Mouse (Mus musculus): ENCODE data around the gene Trim27. TPM values are rescaled to one million over a fixed set of nuclear protein-coding genes. Genes with fewer than 3 reads are reported as not detected.

The Trim27 gene
- polyA plus RNA-seq (2015; fragmentation: Nextera tagmentation; extraction: Ambion mirVana), result 101 and 103 TPM in 2 replicates

DNA sequence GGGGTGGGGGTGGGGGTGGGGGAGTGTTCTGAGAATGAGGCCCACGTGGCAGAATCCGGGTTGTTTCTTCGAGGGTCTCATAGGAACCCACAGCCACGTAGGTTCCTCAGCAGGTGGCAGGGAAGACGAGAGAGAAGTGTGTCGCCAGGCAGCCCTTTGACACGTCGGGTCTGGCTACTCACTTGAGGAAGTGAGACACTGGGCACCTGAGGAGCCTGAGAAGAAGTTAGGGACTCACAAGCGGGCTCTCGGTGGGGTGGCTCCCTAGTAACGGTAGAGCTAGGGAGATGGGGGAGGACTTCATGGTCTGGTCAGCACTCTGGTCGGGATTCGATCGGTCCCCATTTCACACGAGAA lies at the start of gene Trim27:
Gene Trim27, plus strand, starts transcription at position 79 of the 357 bp plus-strand sequence.
- 0% methylated on average over 15 of the region's 15 CpGs for WGBS

DNA sequence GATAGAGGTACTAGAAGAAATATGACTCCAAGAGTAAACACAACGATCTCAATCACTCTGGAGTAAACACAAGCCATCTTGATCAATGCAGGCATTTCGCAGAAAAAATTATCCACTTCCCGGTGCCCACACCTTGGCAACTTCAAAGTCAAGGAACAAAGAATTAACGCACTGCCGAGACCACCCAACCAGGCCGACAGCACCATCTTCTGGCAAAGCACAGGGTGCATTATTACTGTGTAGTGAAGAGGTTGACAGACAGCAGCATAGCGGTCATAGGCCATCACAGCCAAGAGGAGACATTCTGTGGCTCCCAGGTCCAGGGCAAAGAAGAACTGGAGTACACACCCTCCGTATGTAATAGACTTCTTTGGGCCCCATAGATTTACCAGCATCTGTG lies 36.8 kb upstream of the Trim27 start:
- ATAC-seq (replicated peaks; ENCODE audit: low FRiP score, low read depth), result no peak
- H3K4me3 ChIP-seq (replicated peaks; ENCODE audit: low read depth, low read length), result no peak overlapping the region
- H3K9ac ChIP-seq (ENCODE audit: low read depth, low read length), result no peak overlapping the region

More for the DNA sequence above, at the start of gene Trim27:
- Histone ChIP-seq H3K4me1 (replicated peaks; ENCODE audit: insufficient read depth, low read length) (peaks cover 9% of the 10 kb centered on the region), H3K27me3 (ENCODE audit: insufficient read depth, low read length) (no peaks in the 10 kb centered on the region), H3K4me3 (replicated peaks; ENCODE audit: low read depth, low read length) (peak within 1 kb of the TSS; percentile 98), H3K36me3 (ENCODE audit: insufficient read depth, low read length) (peaks cover 19% of the 10 kb centered on the region), H3K4me2 (ENCODE audit: low read length) (peak within 1 kb of the TSS; percentile 59), H3K9ac (ENCODE audit: low read depth, low read length) (peak within 1 kb of the TSS; percentile 89), H3K9me3 (replicated peaks; ENCODE audit: low read length) (no peaks in the 10 kb centered on the region), H3K27ac (peak within 1 kb of the TSS; percentile 95)
- no peak for DNase-seq (ENCODE audit: low spot score)
- peak; percentile 11 for ATAC-seq (replicated peaks; ENCODE audit: low FRiP score, low read depth)
- TF ChIP-seq CTCF (IDR thresholded peaks at IDR 0.05; ENCODE audit: low read depth), result no peak

DNA sequence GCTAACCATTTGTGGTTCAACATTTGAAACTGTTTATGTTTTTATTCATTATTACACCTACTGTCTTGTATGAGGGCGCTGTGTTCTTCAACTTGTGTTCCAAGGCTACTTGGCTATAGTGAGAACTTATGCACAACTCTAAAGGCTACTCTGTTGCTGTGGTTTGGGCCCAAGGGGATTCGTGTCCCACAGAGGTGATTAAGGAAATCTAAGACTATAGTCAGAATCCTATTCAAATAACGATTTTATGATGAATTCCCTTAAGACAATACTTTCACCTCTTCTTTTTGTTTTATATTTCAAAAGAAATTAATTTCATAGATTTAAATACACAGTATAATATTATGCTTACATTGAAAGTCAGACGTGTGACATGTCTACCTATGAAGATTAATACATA lies 33.5 kb upstream of the Trim27 start, which contains the start of gene Olfr1368:
Gene Olfr1368, minus strand, starts transcription at position 101 of the 400 bp plus-strand sequence.
- no peak within 1 kb of the TSS for H3K4me2 ChIP-seq (ENCODE audit: low read length)
- H3K4me3 ChIP-seq (replicated peaks; ENCODE audit: low read depth, low read length), result no peak within 1 kb of the TSS
- no peaks in the 10 kb centered on the region for H3K36me3 ChIP-seq (ENCODE audit: insufficient read depth, low read length)
- no peaks in the 10 kb centered on the region for H3K4me1 ChIP-seq (replicated peaks; ENCODE audit: insufficient read depth, low read length)
- no peak for ATAC-seq (replicated peaks; ENCODE audit: low FRiP score, low read depth)
- TF ChIP-seq CTCF (IDR thresholded peaks at IDR 0.05; ENCODE audit: low read depth), result no peak
- 75% methylated on average over 4 of the region's 4 CpGs for WGBS
- H3K27me3 ChIP-seq (ENCODE audit: insufficient read depth, low read length), result no peaks in the 10 kb centered on the region
- no peaks in the 10 kb centered on the region for H3K9me3 ChIP-seq (replicated peaks; ENCODE audit: low read length)
- DNase-seq (ENCODE audit: low spot score), result no peak
- H3K27ac ChIP-seq, result no peak within 1 kb of the TSS
- no peak within 1 kb of the TSS for H3K9ac ChIP-seq (ENCODE audit: low read depth, low read length)

More for the DNA sequence above, 36.8 kb upstream of the Trim27 start:
- Histone ChIP-seq H3K4me1 (replicated peaks; ENCODE audit: insufficient read depth, low read length) (no peaks in the 10 kb centered on the region), H3K27me3 (ENCODE audit: insufficient read depth, low read length) (no peaks in the 10 kb centered on the region), H3K36me3 (ENCODE audit: insufficient read depth, low read length) (no peaks in the 10 kb centered on the region), H3K27ac (no peak overlapping the region), H3K9me3 (replicated peaks; ENCODE audit: low read length) (no peaks in the 10 kb centered on the region), H3K4me2 (ENCODE audit: low read length) (no peak overlapping the region)
- peak; percentile 64; the same call in 1 of the 2 replicates for TF ChIP-seq CTCF (IDR thresholded peaks at IDR 0.05; ENCODE audit: low read depth)
- DNase-seq (ENCODE audit: low spot score), result no peak
- 43% methylated on average over 8 of the region's 8 CpGs for WGBS

DNA sequence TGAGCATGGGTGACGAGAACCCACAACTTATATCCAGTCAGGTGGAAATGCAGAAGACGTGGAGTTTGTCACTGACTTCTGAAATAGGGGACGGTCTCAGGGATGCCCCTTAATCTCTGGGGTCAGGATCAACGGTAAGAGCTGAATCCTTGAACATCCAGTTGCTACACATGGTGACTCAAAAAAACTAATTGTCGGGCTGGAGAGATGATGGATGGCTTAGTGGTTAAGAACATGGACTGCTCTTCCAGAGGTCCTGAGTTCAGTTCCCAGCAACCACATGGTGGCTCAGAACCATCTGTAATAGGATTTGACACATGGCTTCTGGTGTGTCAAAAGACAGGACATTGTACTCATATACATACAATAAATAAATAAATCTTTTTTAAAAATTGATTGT lies 23.4 kb upstream of the Trim27 start:
- no peak for DNase-seq (ENCODE audit: low spot score)
- WGBS, result 77% methylated on average over 5 of the region's 5 CpGs
- no peak for ATAC-seq (replicated peaks; ENCODE audit: low FRiP score, low read depth)

DNA sequence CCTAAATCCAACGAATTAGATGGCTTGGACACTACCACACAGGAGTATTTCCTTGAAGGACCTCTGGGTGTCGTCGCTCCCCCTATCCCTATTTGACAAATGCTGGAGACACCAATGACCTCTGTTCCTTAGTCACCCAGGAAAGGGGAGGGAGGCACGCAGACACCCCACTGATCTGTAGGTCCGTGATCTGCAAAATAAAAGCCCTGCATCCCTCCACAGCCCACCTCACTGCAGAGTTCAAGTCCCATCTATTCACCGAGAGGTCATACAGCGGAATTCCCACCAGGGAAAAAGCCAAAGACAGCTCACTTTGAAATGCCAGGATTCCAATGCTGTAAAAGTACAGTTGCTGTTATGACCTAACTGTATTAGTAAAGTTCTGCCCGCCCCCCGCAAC lies 21.2 kb upstream of the Trim27 start:
- DNase-seq (ENCODE audit: low spot score), result no peak
- no peak for ATAC-seq (replicated peaks; ENCODE audit: low FRiP score, low read depth)
- Histone ChIP-seq H3K27me3 (ENCODE audit: insufficient read depth, low read length) (no peaks in the 10 kb centered on the region), H3K27ac (no peak overlapping the region), H3K9me3 (replicated peaks; ENCODE audit: low read length) (no peaks in the 10 kb centered on the region), H3K4me1 (replicated peaks; ENCODE audit: insufficient read depth, low read length) (0 out of 2 replicates have a peak, but pooled peaks cover 3% of the 10 kb centered on the region), H3K4me2 (ENCODE audit: low read length) (peak overlapping the region; percentile 95; the same call in 1 of the 2 replicates), H3K4me3 (replicated peaks; ENCODE audit: low read depth, low read length) (no peak overlapping the region), H3K36me3 (ENCODE audit: insufficient read depth, low read length) (no peaks in the 10 kb centered on the region), H3K9ac (ENCODE audit: low read depth, low read length) (no peak overlapping the region)
- WGBS, result 10% methylated on average over 9 of the region's 9 CpGs
- TF ChIP-seq CTCF (IDR thresholded peaks at IDR 0.05; ENCODE audit: low read depth), result 0 out of 2 replicates have a peak, but pooled peaks have one; percentile 20

More for the DNA sequence above, 23.4 kb upstream of the Trim27 start:
- no peaks in the 10 kb centered on the region for H3K9me3 ChIP-seq (replicated peaks; ENCODE audit: low read length)
- H3K9ac ChIP-seq (ENCODE audit: low read depth, low read length), result no peak overlapping the region
- no peak for TF ChIP-seq CTCF (IDR thresholded peaks at IDR 0.05; ENCODE audit: low read depth)
- H3K4me3 ChIP-seq (replicated peaks; ENCODE audit: low read depth, low read length), result no peak overlapping the region
- no peak overlapping the region for H3K27ac ChIP-seq
- H3K4me1 ChIP-seq (replicated peaks; ENCODE audit: insufficient read depth, low read length), result 0 out of 2 replicates have a peak, but pooled peaks cover 3% of the 10 kb centered on the region
- no peaks in the 10 kb centered on the region for H3K36me3 ChIP-seq (ENCODE audit: insufficient read depth, low read length)
- no peak overlapping the region for H3K4me2 ChIP-seq (ENCODE audit: low read length)
- H3K27me3 ChIP-seq (ENCODE audit: insufficient read depth, low read length), result no peaks in the 10 kb centered on the region

DNA sequence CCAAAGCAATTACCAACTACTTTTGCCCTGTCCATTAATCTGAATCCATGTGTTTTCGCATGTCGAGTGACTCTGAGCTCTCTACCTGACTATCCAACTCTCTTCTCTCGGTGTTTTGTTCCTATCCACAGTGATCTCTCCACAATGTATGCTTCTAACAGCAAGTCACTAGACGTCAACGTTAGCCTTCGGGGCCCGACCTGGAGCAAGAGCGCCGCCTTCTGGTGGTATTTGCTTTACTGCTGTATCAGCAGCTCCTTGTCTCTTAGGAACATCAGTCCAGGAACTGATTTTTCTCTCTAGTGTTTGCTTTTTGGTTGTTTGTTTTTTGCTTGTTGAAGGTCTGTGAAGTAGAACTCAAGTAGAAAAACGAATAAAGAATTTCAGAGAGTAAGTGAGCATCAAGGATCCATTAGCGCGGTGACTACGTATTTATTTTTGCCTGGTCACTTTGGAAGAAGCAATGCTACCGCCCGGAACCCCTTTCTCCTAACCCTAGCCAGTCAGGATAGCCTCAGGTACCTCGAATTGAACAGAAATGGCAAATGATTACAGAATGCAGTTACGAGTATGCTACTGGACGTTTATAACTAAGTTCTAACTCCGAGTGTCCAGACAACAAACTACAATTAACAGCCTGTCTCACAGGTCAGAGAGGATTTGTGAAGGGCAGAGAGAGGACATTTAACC lies 20.3 kb upstream of the Trim27 start:
- Histone ChIP-seq H3K9me3 (replicated peaks; ENCODE audit: low read length) (no peaks in the 10 kb centered on the region), H3K9ac (ENCODE audit: low read depth, low read length) (peak overlapping the region; percentile 50; the same call in 1 of the 2 replicates), H3K4me1 (replicated peaks; ENCODE audit: insufficient read depth, low read length) (0 out of 2 replicates have a peak, but pooled peaks cover 3% of the 10 kb centered on the region), H3K27me3 (ENCODE audit: insufficient read depth, low read length) (no peaks in the 10 kb centered on the region), H3K36me3 (ENCODE audit: insufficient read depth, low read length) (no peaks in the 10 kb centered on the region), H3K4me2 (ENCODE audit: low read length) (peak overlapping the region; percentile 95), H3K27ac (no peak overlapping the region), H3K4me3 (replicated peaks; ENCODE audit: low read depth, low read length) (peak overlapping the region; percentile 62)
- peak; percentile 93 for TF ChIP-seq CTCF (IDR thresholded peaks at IDR 0.05; ENCODE audit: low read depth)
- WGBS, result under 1% methylated on average over 19 of the region's 19 CpGs
- ATAC-seq (replicated peaks; ENCODE audit: low FRiP score, low read depth), result 0 out of 2 replicates have a peak, but pooled peaks have one; percentile 25
- DNase-seq (ENCODE audit: low spot score), result peak; percentile 90
